Mouse (Mus musculus) urinary bladder, postnatal 4 days (tissue): ENCODE measurements at regions not wholly inside any gene's neighbourhood (a gene's known extent, or its start where the extent isn't known, plus 50 kb on each side); places are given as distances from the start of the nearest gene placed in this dataset.
A peak's percentile ranks its signal among the peaks of the same experiment; 100 is the strongest.

Experiments
- DNase-seq, 2 experiments: peaks; one replicate each; pipeline ENCODE4 v3.0.0; 2021 to 2022; ENCODE audit warnings: low spot score in 2 of 2

GRCm38 (mm10) chr4:55749949-55750600, 217.8 kb upstream of the Klf4 start:
- DNase-seq = peak in 1 of 2 experiments; percentile 37

DNA sequence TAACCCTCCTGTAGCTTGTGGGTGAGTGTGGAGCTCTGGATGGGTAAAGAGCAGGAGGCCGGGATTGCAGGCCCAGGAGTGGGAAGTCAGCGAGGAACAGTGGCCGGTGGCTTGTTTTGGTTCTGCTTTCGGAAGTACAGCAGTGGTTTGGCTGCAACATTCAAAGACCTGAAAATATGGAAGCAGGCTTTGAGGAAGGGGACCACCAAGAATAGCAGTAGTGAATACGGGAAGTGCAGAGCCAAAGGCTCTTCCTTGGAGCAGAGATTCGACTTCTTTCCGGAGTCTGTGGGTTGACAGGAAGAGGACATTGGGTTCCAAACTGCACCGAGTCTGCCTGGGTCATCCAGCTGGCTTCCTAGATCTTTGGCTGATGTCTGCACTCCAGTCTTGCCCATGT, 209.1 kb upstream of the Klf4 start:
- no peak for DNase-seq

DNA sequence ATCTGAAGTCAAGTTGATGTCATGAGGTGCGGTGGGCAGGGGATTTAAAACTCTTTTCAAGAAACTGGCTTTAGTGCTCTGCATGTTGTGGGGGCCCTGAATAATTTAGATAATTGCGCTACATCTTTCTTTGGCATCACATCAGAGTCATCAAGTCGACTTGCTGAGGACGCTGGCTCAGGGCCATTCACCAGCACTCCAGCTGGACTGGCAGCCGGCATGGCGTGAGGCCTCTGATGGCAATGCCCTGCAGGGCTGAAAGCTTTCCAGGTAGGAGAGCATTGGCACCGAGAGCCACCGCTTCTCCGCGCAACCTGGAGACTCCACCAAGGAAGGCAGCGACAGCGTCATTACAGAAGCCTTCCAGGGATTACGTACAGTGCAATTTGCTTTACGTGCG, 207.8 kb upstream of the Klf4 start:
- no peak for DNase-seq

DNA sequence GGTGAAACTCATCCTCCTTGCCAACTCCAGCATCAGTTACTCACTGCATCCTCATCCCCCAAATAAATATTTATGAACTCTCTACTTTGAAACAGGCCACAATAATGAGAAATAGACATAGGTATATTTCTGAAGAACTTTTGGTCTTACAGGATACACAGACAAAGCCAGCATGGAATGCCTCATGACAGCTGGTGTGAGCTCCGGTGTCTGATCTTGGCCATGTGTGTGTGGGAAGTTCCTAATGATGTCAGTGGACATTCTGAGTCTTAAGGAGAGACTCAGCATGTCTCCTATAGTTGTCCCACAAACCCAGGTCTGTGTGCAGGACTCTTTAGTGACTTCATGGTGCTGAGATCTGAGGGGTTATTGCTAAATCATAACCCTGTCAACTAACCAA, 206.4 kb upstream of the Klf4 start:
- no peak for DNase-seq

DNA sequence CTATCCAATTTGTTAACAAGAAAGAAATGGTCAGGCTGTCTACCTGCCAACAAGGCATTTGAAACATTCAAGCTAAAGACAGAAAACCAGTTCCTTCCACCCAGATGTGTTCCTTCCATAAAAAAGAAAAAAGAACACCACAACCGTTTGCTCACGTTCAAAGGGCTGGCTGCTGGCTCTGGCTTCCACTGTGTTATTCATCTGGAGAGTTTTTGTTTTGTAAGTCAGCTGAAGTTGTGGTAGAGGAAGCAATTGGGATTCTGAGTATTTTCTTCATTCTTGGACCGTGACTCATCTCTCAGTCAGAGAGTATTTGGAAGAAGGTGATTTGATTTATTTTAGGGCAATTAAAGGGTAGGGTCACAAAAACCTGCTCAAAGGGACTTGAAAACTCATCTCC, 203.2 kb upstream of the Klf4 start:
- no peak for DNase-seq

DNA sequence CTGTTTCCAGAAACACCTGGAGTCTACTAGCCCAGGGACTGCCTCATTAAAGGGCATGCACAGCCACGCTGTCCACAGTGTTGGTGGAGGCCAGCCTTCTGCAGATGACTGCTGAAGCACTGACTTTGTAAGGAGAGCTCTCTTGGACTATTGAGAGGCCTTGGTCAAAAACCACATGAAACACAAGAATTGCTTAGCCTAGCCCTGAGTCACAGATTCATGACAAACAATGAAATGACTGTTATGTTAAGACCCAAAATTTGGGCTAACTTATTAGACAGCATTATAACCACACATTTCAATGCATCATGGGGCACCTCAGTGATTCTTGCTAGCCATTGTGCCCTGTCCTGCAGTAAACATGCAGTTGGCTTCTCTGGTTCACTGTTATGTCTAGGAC, 202.1 kb upstream of the Klf4 start:
- DNase-seq = no peak

DNA sequence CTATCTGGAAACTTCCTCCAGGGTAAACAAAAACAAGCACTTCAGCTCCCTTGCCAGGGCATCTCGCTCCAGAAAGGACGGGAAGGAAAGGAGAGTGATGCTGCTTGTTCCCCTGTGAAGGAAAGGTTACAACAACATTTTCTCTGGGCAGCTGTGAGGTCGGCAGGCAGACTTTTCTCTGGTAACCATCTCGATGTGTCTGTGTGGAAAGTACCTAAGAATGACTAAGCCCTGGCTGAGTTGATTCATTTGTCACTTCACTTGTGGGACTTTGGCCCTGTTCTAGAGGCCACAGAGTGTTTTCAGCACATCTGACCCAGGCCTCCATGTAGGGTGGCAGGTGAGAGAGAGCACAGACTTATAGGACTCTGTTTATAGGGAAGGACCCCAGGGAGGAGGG, 201.0 kb upstream of the Klf4 start:
- DNase-seq = no peak

DNA sequence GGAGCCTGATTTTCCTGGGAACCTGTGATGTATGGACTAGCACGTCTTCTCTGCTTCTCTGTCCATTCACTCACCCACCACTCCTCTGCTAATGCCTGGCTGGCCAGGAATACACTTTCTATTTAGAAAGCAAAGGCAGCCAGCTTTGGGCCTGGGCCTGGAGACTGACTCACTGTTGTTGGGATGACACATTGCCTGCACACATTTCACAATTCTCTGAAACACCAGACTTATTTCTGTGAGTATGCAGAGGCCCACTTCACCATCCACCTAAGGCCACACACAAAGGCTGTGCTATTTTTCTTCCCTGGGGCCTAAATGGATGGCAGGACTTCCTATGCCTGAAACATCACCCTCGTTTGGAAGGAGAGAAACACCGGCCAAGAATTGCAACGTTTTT, 199.7 kb upstream of the Klf4 start:
- DNase-seq = no peak

GRCm38 (mm10) chr4:55730266-55730665, 198.0 kb upstream of the Klf4 start:
- no peak for DNase-seq

GRCm38 (mm10) chr4:55727178-55727577, 194.9 kb upstream of the Klf4 start:
- no peak for DNase-seq

GRCm38 (mm10) chr4:55726081-55726480, 193.8 kb upstream of the Klf4 start:
- no peak for DNase-seq

- DNase-seq = no peak
These were observed 192.0 kb upstream of the Klf4 start for GRCm38 (mm10) chr4:55724286-55724685.

- no peak for DNase-seq
These were observed 190.9 kb upstream of the Klf4 start for GRCm38 (mm10) chr4:55723124-55723523.

DNA sequence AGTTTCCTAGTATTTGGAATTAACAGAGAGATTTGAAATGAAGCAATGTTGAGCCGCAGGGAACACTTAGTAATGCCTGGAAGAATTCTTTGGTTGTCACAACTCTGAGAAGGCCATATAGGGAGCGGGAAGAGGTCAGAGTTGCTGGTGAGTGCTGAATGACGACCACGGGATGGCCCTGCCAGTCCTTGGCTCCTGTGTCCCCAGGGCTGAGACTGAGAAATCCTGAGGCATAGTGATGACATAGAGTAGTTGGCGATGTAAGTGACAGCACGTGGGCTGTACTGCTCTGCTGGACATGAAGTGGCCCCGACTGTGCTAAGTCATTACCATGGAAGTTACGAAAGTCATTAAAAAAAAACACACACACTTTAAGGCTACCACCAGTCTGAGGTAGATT, 190.1 kb upstream of the Klf4 start:
- DNase-seq = no peak

GRCm38 (mm10) chr4:55721834-55722233, 189.6 kb upstream of the Klf4 start:
- DNase-seq = no peak

GRCm38 (mm10) chr4:55718438-55718837, 186.2 kb upstream of the Klf4 start:
- no peak for DNase-seq

DNA sequence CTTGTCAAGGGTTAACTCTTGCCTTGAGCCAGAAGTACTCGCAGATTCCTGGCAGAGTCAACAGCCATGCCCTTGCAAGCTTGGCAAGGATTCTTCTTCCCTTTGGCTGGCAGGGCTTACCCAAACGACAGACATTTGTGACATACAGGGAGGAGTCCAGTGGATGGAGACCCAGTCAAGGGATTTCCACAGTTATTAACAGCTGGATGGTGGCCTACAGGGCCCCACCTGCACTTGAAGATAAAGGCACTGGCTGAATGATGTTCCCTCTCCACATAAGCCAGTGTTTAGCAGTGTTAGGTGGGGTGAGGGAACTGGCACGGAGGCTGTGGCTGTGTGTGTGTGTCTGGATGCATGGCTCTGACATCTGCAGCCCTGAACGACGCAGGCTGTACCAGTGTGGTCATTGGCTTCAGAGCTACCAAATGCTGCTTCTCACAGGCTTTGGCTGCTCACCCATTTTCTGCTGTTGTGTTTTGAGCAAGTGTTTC, 183.9 kb upstream of the Klf4 start:
- no peak for DNase-seq

- DNase-seq = no peak
These were observed 179.5 kb upstream of the Klf4 start for GRCm38 (mm10) chr4:55711500-55712341.

- no peak for DNase-seq
These were observed 178.2 kb upstream of the Klf4 start for GRCm38 (mm10) chr4:55710476-55710875.

DNA sequence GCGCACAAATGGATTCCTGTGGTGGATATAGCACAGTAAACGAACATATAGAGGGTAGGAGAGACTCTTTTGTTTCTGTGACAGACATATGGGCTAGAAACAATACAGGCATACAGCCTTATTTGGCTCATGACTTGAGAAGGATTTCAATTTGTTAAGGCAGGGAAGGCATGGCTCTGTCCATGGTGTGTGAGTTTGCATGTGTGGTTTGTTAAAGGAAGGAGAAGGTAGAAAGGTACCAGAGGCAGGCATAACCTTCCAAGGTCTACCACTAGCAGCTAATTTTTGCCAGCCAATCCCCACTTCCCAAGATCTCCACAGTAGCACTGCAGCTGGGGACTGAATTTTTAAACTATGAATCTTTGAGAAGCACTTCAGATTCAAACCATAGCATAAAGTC, 176.5 kb upstream of the Klf4 start:
- DNase-seq = no peak

- no peak for DNase-seq
These were observed 175.7 kb upstream of the Klf4 start for GRCm38 (mm10) chr4:55707916-55708315.

- DNase-seq = no peak
These were observed 172.7 kb upstream of the Klf4 start for GRCm38 (mm10) chr4:55704921-55705320.

DNA sequence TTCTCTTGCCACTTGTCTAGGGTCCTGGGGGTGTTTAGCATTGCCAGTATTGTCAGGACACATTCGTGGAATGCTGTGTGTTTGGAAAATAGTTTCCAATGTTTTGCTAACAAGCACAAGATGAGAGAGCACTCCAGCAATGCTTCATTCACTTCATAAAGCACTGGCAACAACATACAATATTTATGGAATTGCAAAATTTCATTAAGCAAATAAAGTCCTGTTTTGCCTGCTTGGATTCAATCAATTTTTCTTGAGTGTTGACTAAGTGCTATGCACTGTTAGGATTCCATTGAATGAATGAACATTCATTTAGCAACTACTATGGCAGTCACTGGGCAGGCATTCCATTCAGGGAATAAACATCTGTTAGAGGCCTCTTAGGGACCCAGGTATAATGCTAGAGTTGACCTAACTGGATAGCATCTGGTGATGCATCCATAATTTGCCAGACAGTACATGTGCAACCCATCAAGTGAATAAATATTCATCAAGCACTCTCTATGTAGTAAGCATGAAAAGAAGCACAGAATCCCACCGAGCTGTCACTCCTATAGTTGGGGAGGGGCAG, 171.2 kb upstream of the Klf4 start:
- DNase-seq = no peak
